Comparison of ENCODE assay signal across 9 mouse cellular contexts in genomic region chr12:13100505-13101354, GRCm38 (mm10).
DNase-seq lines count a peak whose midpoint lies in the region; ATAC-seq and TF ChIP-seq lines count a peak whose summit lies in the region.
"Had no signal": no experiment of that assay in that cellular context is flagged by ENCODE, and none has a peak within 500 bp of the region (broad histone marks: within the 10 kb centered on the region; RNA-seq: fewer than 3 reads in every experiment).

No protein-coding gene starts in this region.

- no peak overlapping the region for H3K27ac ChIP-seq in heart, embryonic 15.5 days
- H3K27ac ChIP-seq in heart, embryonic 12.5 days (ENCODE audit: poor library complexity, severe bottlenecking), result no peak overlapping the region
- no peak overlapping the region for H3K27ac ChIP-seq in layer of hippocampus, adult 2 months
- H3K27ac ChIP-seq: macrophage had no signal

- no peak for TF ChIP-seq CTCF in layer of hippocampus, adult 2 months (conservative IDR thresholded peaks at IDR 0.05)

- H3K4me1 ChIP-seq in heart, embryonic 15.5 days (replicated peaks), result peaks cover 7% of the 10 kb centered on the region; the same call in 1 of the 2 replicates
- H3K4me1 ChIP-seq in heart, embryonic 12.5 days (replicated peaks), result peaks cover 8% of the 10 kb centered on the region

- H3K4me2 ChIP-seq in heart, embryonic 15.5 days, result no peak overlapping the region
- no peak overlapping the region for H3K4me2 ChIP-seq in heart, embryonic 12.5 days

- H3K4me3 ChIP-seq in heart, embryonic 15.5 days, result no peak overlapping the region
- no peak overlapping the region for H3K4me3 ChIP-seq in heart, embryonic 12.5 days
- H3K4me3 ChIP-seq in layer of hippocampus, adult 2 months, result no peak overlapping the region

- 0 out of 2 replicates have a peak, but pooled peaks have one; percentile 5 for ATAC-seq in heart, embryonic 15.5 days (replicated peaks; ENCODE audit: insufficient number of reproducible peaks, insufficient read depth, low FRiP score, low read depth)
- ATAC-seq in heart, embryonic 12.5 days (ENCODE audit: insufficient number of reproducible peaks, low FRiP score), result no peak

- H3K9me3 ChIP-seq in heart, embryonic 15.5 days (replicated peaks), result no peaks in the 10 kb centered on the region
- peaks cover 8% of the 10 kb centered on the region; the same call in 1 of the 2 replicates for H3K9me3 ChIP-seq in heart, embryonic 12.5 days (replicated peaks)

- no peaks in the 10 kb centered on the region for H3K27me3 ChIP-seq in heart, embryonic 15.5 days
- H3K27me3 ChIP-seq in heart, embryonic 12.5 days (replicated peaks), result no peaks in the 10 kb centered on the region

- H3K36me3 ChIP-seq in heart, embryonic 15.5 days, result no peaks in the 10 kb centered on the region
- H3K36me3 ChIP-seq in heart, embryonic 12.5 days, result no peaks in the 10 kb centered on the region

- no peak overlapping the region for H3K9ac ChIP-seq in heart, embryonic 15.5 days
- H3K9ac ChIP-seq in heart, embryonic 12.5 days, result no peak overlapping the region

- 47% methylated on average over 12 of the region's 12 CpGs for WGBS in heart, embryonic 15.5 days
- WGBS in heart, embryonic 12.5 days, result 39% methylated on average over 12 of the region's 12 CpGs

- peak; percentile 68 for DNase-seq in adrenal gland, postnatal 10 days
- peak; percentile 43 for DNase-seq in forelimb bud, embryonic 11.5 days (ENCODE audit: low read depth, low spot score)
- peak; percentile 25 for DNase-seq in lung, postnatal 36 days
- no peak for DNase-seq in layer of hippocampus, adult 2 months (ENCODE audit: low spot score in 2 of 2)
- no peak for DNase-seq in layer of hippocampus, postnatal 36 days
- no peak for DNase-seq in cerebellum, adult 8-10 months

Comparison
In these comparisons a context has a peak if more than half of its experiments do, and no peak if none do; other contexts are left out.
1. DNase-seq: peak in adrenal gland, postnatal 10 days (single experiment), forelimb bud, embryonic 11.5 days (single experiment) and lung, postnatal 36 days (single experiment); none in layer of hippocampus, adult 2 months (0 of 2), layer of hippocampus, postnatal 36 days (0 of 2) and cerebellum, adult 8-10 months (single experiment).